Mouse (Mus musculus) ovary, adult 18-20 months (tissue): ENCODE measurements around the gene Hyou1.
"Not testable (repeated sequence)": the region's sequence is repeated elsewhere in the genome, so short reads cannot be mapped to it uniquely, and the experiment has no call there.

Experiments
- DNase-seq: peaks from one replicate; pipeline ENCODE4 v3.0.0; 2022; ENCODE audit warnings: low spot score, mixed read lengths

Gene Hyou1

GRCm38 (mm10) chr9:44351396-44351795 lies 27.9 kb upstream of the Hyou1 start:
- no peak for DNase-seq

- no peak for DNase-seq
Observed at GRCm38 (mm10) chr9:44352337-44352736, 27.0 kb upstream of the Hyou1 start.

GRCm38 (mm10) chr9:44353142-44353541 lies 26.1 kb upstream of the Hyou1 start:
- no peak for DNase-seq

- DNase-seq: no peak
Observed at GRCm38 (mm10) chr9:44357207-44357606, 22.1 kb upstream of the Hyou1 start.

- peak; percentile 91 for DNase-seq
Observed at GRCm38 (mm10) chr9:44361190-44361917, 17.9 kb upstream of the Hyou1 start, which contains the start of gene Vps11. Gene Vps11 (minus strand): TSS chr9:44361670.

- DNase-seq: not testable (repeated sequence)
Observed at GRCm38 (mm10) chr9:44361931-44362330, 17.4 kb upstream of the Hyou1 start.

- no peak for DNase-seq
Observed at GRCm38 (mm10) chr9:44364480-44364879, 14.8 kb upstream of the Hyou1 start.

- DNase-seq: no peak
Observed at GRCm38 (mm10) chr9:44373386-44373785, 5.9 kb upstream of the Hyou1 start.

- DNase-seq: no peak
Observed at GRCm38 (mm10) chr9:44376141-44376540, 3.1 kb upstream of the Hyou1 start.

GRCm38 (mm10) chr9:44377335-44377734 lies 2.0 kb upstream of the Hyou1 start:
- not testable (repeated sequence) for DNase-seq

- no peak for DNase-seq
Observed at GRCm38 (mm10) chr9:44378153-44378730, 1.0 kb upstream of the Hyou1 start.

- no peak for DNase-seq
Observed at GRCm38 (mm10) chr9:44379862-44380261, 572 bp downstream of the Hyou1 start.

- no peak for DNase-seq
Observed at GRCm38 (mm10) chr9:44384596-44384995, 5.3 kb downstream of the Hyou1 start.

- DNase-seq: no peak
Observed at GRCm38 (mm10) chr9:44387221-44387620, 7.9 kb downstream of the Hyou1 start.

GRCm38 (mm10) chr9:44389273-44389672 lies 10.0 kb downstream of the Hyou1 start:
- no peak for DNase-seq

- DNase-seq: no peak
Observed at GRCm38 (mm10) chr9:44391466-44391865, 12.2 kb downstream of the Hyou1 start.

- peak; percentile 97 for DNase-seq
Observed at GRCm38 (mm10) chr9:44396684-44397411, 17.6 kb downstream of the Hyou1 start, which contains the start of gene Slc37a4. Gene Slc37a4 (plus strand): TSS chr9:44396852.

- DNase-seq: no peak
Observed at GRCm38 (mm10) chr9:44398087-44398486, 18.8 kb downstream of the Hyou1 start.

GRCm38 (mm10) chr9:44398551-44398950 lies 19.3 kb downstream of the Hyou1 start:
- DNase-seq: no peak

GRCm38 (mm10) chr9:44399114-44399794 lies 20.0 kb downstream of the Hyou1 start:
- DNase-seq: no peak

GRCm38 (mm10) chr9:44399795-44400114 lies 20.5 kb downstream of the Hyou1 start:
- no peak for DNase-seq

- no peak for DNase-seq
Observed at GRCm38 (mm10) chr9:44401081-44401480, 21.8 kb downstream of the Hyou1 start.
